26 mouse cellular contexts compared by ENCODE assay signal in genomic region chr7:66214477-66214876, GRCm38 (mm10).
DNase-seq lines count a peak whose midpoint lies in the region; ATAC-seq lines count a peak whose summit lies in the region.
"Had no signal": no experiment of that assay in that cellular context is flagged by ENCODE, and none has a peak within 500 bp of the region (broad histone marks: within the 10 kb centered on the region; RNA-seq: fewer than 3 reads in every experiment).

No protein-coding gene starts in this region.

- H3K36me3 ChIP-seq in heart, embryonic 10.5 days: no peaks in the 10 kb centered on the region
- H3K36me3 ChIP-seq: embryonic facial prominence, embryonic 12.5 days; G1E; hindbrain, embryonic 12.5 days; limb, embryonic 13.5 days; liver, embryonic 13.5 days; neural tube, embryonic 15.5 days had no signal

- peak; percentile 69 for DNase-seq in heart, embryonic 10.5 days (ENCODE audit: low spot score)
- no peak for DNase-seq in heart, postnatal 25 days (ENCODE audit: low spot score)
- DNase-seq in testis, postnatal 10 days (ENCODE audit: low spot score): peak; percentile 29
- DNase-seq in testis, postnatal 14 days (ENCODE audit: low spot score): no peak
- DNase-seq in natural killer cell, adult 2 months (ENCODE audit: low spot score in 2 of 2): peak; percentile 51 to 78
- DNase-seq in adrenal gland, postnatal 36 days: no peak
- DNase-seq: adrenal gland, adult 2 months; B cell, adult 2 months; gastrocnemius, adult 2 months; kidney, adult 8-10 months; kidney, postnatal 10 days; liver, embryonic 13.5 days; lung, embryonic 14.5 days; lung, postnatal 36 days; right cerebral cortex, postnatal 25 days; thymus, postnatal 25 days had no signal

- WGBS in heart, embryonic 10.5 days: 76% methylated on average over 6 of the region's 6 CpGs

- H3K27ac ChIP-seq in heart, embryonic 10.5 days: no peak overlapping the region
- H3K27ac ChIP-seq: embryonic facial prominence, embryonic 12.5 days; forebrain, embryonic 13.5 days; gastrocnemius, adult 2 months; hindbrain, embryonic 12.5 days; limb, embryonic 13.5 days; liver, embryonic 13.5 days; neural tube, embryonic 15.5 days had no signal

- H3K4me1 ChIP-seq in heart, embryonic 10.5 days: peaks cover 22% of the 10 kb centered on the region

- H3K4me3 ChIP-seq in heart, embryonic 10.5 days: no peak overlapping the region
- H3K4me3 ChIP-seq: embryonic facial prominence, embryonic 12.5 days; erythroblast, embryonic 14.5 days; forebrain, embryonic 13.5 days; gastrocnemius, adult 2 months; hindbrain, embryonic 12.5 days; limb, embryonic 13.5 days; liver, embryonic 13.5 days; neural tube, embryonic 15.5 days had no signal

- no peaks in the 10 kb centered on the region; the same call in 1 of the 2 replicates for H3K27me3 ChIP-seq in heart, embryonic 10.5 days (ENCODE audit: insufficient read depth, poor library complexity, severe bottlenecking)
- H3K27me3 ChIP-seq: CH12.LX; embryonic facial prominence, embryonic 12.5 days; forebrain, embryonic 13.5 days; hindbrain, embryonic 12.5 days; limb, embryonic 13.5 days; liver, embryonic 13.5 days; neural tube, embryonic 15.5 days had no signal

- no peak for ATAC-seq in inflammation-experienced regulatory T-cells, adult 6 months
- ATAC-seq: forebrain, embryonic 13.5 days; midbrain, embryonic 16.5 days had no signal

- intact Hi-C loops in heart, postnatal 25 days (cut with DNase I): no loop called here

- H3K9me3 ChIP-seq in heart, embryonic 10.5 days: no peaks in the 10 kb centered on the region
- H3K9me3 ChIP-seq: embryonic facial prominence, embryonic 12.5 days; forebrain, embryonic 13.5 days; G1E; hindbrain, embryonic 12.5 days; limb, embryonic 13.5 days; liver, embryonic 13.5 days; neural tube, embryonic 15.5 days had no signal

Comparison
In these comparisons a context has a peak if more than half of its experiments do, and no peak if none do; other contexts are left out.
1. DNase-seq: peak in heart, embryonic 10.5 days (single experiment), testis, postnatal 10 days (single experiment) and natural killer cell, adult 2 months (2 of 2); none in heart, postnatal 25 days (single experiment), testis, postnatal 14 days (single experiment) and adrenal gland, postnatal 36 days (0 of 2).